Mouse (Mus musculus) midbrain, embryonic 11.5 days (tissue): ENCODE data around the gene Ckm. TPM values are rescaled to one million over a fixed set of nuclear protein-coding genes. Genes with fewer than 3 reads are reported as not detected.
A peak's percentile ranks its signal among the peaks of the same experiment; 100 is the strongest.

Source experiments
- ATAC-seq: fragments of 200-750 bp; cut with Nextera tagmentation; 2 replicates; pipeline ENCODE4 v1.8.0; 2017; ENCODE audit warnings: moderate TSS enrichment, moderate library complexity; ENCODE audit not compliant: low FRiP score
- DNase-seq: peaks from one replicate; pipeline ENCODE4 v3.0.0; 2015; ENCODE audit warnings: low spot score; ENCODE audit errors: missing footprints
- H3K27ac ChIP-seq: fragments of 300-500 bp; sonication (generic); 2 replicates; pipeline ENCODE4 v1.5.1; 2014; ENCODE audit warnings: low read depth, low read length
- H3K27me3 ChIP-seq: fragments of 300-500 bp; sonication (generic); 2 replicates; pipeline ENCODE4 v1.6.1; 2014; ENCODE audit warnings: mild to moderate bottlenecking, low read length, moderate library complexity, mixed read lengths; ENCODE audit not compliant: control insufficient read depth, insufficient read depth
- H3K36me3 ChIP-seq: fragments of 300-500 bp; sonication (generic); 2 replicates; pipeline ENCODE4 v1.6.1; 2014; ENCODE audit warnings: mild to moderate bottlenecking, low read length, moderate library complexity, mixed read lengths; ENCODE audit not compliant: control insufficient read depth, insufficient read depth
- H3K4me1 ChIP-seq: fragments of 300-500 bp; sonication (generic); 2 replicates; pipeline ENCODE4 v1.6.1; 2014; ENCODE audit warnings: low read length; ENCODE audit not compliant: control insufficient read depth, insufficient read depth
- H3K4me2 ChIP-seq: fragments of 300-500 bp; sonication (generic); 2 replicates; pipeline ENCODE4 v1.6.1; 2014; ENCODE audit warnings: mild to moderate bottlenecking, moderate library complexity
- H3K4me3 ChIP-seq: fragments of 300-500 bp; sonication (generic); 2 replicates; pipeline ENCODE4 v1.5.1; 2014; ENCODE audit warnings: low read depth, low read length
- H3K9ac ChIP-seq: fragments of 300-500 bp; sonication (generic); 2 replicates; pipeline ENCODE4 v1.6.1; 2014; ENCODE audit warnings: low read length
- H3K9me3 ChIP-seq: fragments of 300-500 bp; sonication (generic); 2 replicates; pipeline ENCODE4 v1.6.1; 2016; ENCODE audit warnings: low read length; ENCODE audit not compliant: control insufficient read depth
- WGBS: fragments of 180-500 bp; shearing (Covaris S2); extraction: QIAGEN DNeasy Blood & Tissue Kit; methylation state at CpG from one replicate; pipeline ENCODE4 v1.1.7; 2014; 5-methylcytosine and 5-hydroxymethylcytosine counted together
- polyA plus RNA-seq: library from polyadenylated mRNA; unstranded; fragments of >200 nt; fragmentation: Nextera tagmentation; extraction: Ambion mirVana; gene quantifications from 2 replicates; pipeline ENCODE4 v1.2.1, GENCODE M21; 2014

Ckm gene
- polyA plus RNA-seq, 1 experiment from 2014 or later: not detected

DNA sequence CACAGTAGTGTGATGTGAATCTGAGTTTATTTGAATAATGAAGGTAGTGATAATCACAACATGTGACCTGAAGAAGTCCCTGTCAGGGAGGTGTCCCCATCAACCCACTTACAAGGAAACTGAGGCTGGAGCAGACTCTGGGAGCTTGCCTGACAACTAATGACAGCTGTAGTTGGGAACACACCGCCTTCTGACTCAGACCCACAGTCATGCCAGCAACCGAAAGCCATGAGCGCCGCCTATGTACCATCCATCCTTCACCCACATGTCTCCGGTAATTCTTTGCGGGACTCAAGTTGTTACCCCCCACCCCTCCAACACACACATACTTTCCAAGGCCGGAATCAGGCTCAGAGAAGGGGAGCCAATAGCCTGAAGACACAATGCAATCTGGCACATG, 52.1 kb downstream of the Ckm start:
- Histone ChIP-seq H3K4me1 (peaks cover 12% of the 10 kb centered on the region), H3K9me3 (no peaks in the 10 kb centered on the region), H3K27ac (no peak overlapping the region), H3K27me3 (no peaks in the 10 kb centered on the region), H3K4me2 (no peak overlapping the region), H3K9ac (no peak overlapping the region), H3K36me3 (peaks cover 3% of the 10 kb centered on the region; the same call in 1 of the 2 replicates), H3K4me3 (no peak overlapping the region)
- WGBS: 93% methylated on average over 7 of the region's 7 CpGs
- no peak for DNase-seq
- no peak for ATAC-seq

- H3K4me2 ChIP-seq: peak overlapping the region; percentile 86
- H3K27ac ChIP-seq: peak overlapping the region; percentile 72; the same call in 1 of the 2 replicates
- 10% methylated on average over 14 of the region's 14 CpGs for WGBS
- DNase-seq (peak; percentile 93), ATAC-seq (no peak)
- H3K27me3 ChIP-seq: no peaks in the 10 kb centered on the region
- peaks cover 12% of the 10 kb centered on the region for H3K4me1 ChIP-seq
- no peaks in the 10 kb centered on the region for H3K36me3 ChIP-seq
- peak overlapping the region; percentile 73 for H3K4me3 ChIP-seq
- peak overlapping the region; percentile 73 for H3K9ac ChIP-seq
- no peaks in the 10 kb centered on the region for H3K9me3 ChIP-seq
Measured at GRCm38 (mm10) chr7:19457414-19458071, 53.0 kb downstream of the Ckm start.

GRCm38 (mm10) chr7:19458072-19458486, 53.5 kb downstream of the Ckm start:
- Histone ChIP-seq H3K27ac (peak overlapping the region; percentile 72), H3K36me3 (no peaks in the 10 kb centered on the region), H3K4me3 (peak overlapping the region; percentile 73), H3K9me3 (no peaks in the 10 kb centered on the region), H3K9ac (peak overlapping the region; percentile 73), H3K4me2 (peak overlapping the region; percentile 86), H3K27me3 (no peaks in the 10 kb centered on the region), H3K4me1 (peaks cover 12% of the 10 kb centered on the region)
- ATAC-seq: peak; percentile 83
- DNase-seq: peak; percentile 95
- WGBS: 0% methylated on average over 28 of the region's 31 CpGs

DNA sequence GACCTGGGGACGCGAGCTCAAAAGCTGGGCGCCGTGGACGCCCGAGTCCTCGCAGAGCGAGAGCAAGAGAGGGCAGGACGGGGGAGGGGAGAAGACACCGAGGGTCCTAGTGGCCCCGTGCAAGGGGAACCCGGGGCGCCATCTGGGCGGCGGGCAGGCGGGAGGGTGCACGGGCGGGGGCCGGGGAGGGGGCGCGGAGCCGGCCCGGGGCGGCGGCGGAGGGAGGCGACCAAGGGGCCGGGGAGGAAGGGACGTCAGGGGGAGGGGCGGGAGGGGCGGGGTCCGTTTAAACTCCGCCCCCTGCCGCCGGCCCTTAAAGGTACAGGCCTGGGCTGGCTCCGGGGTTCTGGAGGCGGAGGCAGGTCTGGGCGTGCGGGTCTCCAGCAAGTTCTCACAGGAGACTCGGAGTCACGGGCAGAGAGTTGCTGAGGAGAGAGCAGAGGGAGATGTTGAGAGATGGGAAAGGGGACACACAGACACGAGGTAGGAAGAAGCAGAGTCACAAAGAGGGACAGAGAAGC, 54.1 kb downstream of the Ckm start, which contains the start of gene Mark4:
Gene Mark4, minus strand, starts transcription at position 231 of the 521 bp plus-strand sequence.
- peak; percentile 99 for DNase-seq
- Histone ChIP-seq H3K9ac (peak within 1 kb of the TSS; percentile 73), H3K4me1 (peaks cover 12% of the 10 kb centered on the region), H3K4me2 (peak within 1 kb of the TSS; percentile 86), H3K9me3 (no peaks in the 10 kb centered on the region), H3K27me3 (no peaks in the 10 kb centered on the region), H3K4me3 (peak within 1 kb of the TSS; percentile 73), H3K36me3 (no peaks in the 10 kb centered on the region), H3K27ac (peak within 1 kb of the TSS; percentile 72)
- under 1% methylated on average over 19 of the region's 42 CpGs for WGBS
- ATAC-seq: peak; percentile 86

DNA sequence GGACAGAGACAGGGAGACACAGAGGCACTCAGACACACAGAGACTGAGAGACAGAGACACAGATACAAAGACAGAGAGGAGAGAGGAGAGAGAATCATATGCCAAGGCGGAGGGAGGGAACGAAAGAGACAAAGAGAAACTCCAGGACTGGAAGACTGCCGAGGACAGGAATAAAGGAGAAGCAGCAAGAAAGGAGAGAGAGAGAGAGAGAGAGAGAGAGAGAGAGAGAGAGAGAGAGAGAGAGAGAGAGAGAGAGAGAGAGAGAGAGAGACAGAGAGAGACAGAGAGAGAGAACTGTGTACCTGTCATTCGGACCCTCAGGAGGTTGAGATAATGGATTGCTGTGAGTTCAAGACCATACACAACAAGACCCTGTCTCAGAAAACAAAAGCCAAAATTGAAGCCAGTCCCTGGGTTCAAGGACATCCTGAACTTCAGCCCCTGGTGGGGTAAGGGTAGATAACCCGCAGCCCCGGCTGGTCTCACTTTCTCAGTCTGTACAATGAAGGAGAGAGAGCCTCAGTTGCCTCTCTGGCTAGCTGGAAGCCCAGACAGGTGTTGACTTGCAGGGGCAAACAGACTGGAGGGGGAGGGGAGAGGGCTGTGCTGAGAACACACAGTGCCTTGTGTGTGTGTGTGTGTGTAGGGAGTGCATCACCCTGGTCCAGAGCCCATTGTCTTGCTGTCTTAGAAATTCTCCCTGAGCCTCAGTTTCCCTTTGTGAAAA, 54.7 kb downstream of the Ckm start:
- no peaks in the 10 kb centered on the region for H3K27me3 ChIP-seq
- DNase-seq (no peak), ATAC-seq (no peak)
- H3K4me1 ChIP-seq: peaks cover 12% of the 10 kb centered on the region
- H3K36me3 ChIP-seq: no peaks in the 10 kb centered on the region
- peak overlapping the region; percentile 86 for H3K4me2 ChIP-seq
- WGBS: 26% methylated on average over 6 of the region's 6 CpGs
- H3K9ac ChIP-seq: peak overlapping the region; percentile 73
- peak overlapping the region; percentile 73 for H3K4me3 ChIP-seq
- H3K27ac ChIP-seq: peak overlapping the region; percentile 30; the same call in 1 of the 2 replicates
- no peaks in the 10 kb centered on the region for H3K9me3 ChIP-seq

DNA sequence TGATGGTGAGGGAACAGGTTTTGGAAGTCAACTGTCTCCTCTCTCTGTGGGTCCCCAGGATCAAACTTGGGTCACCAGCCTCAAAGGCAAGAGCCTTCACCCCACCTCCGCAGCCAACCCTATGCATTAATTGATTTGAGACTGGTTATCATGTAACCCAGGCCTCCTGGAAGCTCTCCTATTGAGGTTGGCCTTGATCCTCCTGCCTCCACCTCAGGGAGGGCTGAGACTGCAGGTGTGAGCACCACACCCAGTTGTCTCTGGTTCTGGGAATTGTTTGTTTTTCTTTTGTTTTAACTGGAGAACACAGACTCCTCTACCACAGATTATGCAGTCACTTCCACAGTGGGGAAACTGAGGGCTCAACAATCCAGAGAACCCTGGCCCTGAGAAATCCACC, 55.9 kb downstream of the Ckm start:
- Histone ChIP-seq H3K9me3 (no peaks in the 10 kb centered on the region), H3K9ac (no peak overlapping the region), H3K27ac (no peak overlapping the region), H3K36me3 (no peaks in the 10 kb centered on the region), H3K4me1 (peaks cover 16% of the 10 kb centered on the region), H3K27me3 (no peaks in the 10 kb centered on the region), H3K4me3 (no peak overlapping the region), H3K4me2 (no peak overlapping the region)
- no peak for ATAC-seq
- 81% methylated on average over 1 of the region's 1 CpGs for WGBS
- DNase-seq: no peak

DNA sequence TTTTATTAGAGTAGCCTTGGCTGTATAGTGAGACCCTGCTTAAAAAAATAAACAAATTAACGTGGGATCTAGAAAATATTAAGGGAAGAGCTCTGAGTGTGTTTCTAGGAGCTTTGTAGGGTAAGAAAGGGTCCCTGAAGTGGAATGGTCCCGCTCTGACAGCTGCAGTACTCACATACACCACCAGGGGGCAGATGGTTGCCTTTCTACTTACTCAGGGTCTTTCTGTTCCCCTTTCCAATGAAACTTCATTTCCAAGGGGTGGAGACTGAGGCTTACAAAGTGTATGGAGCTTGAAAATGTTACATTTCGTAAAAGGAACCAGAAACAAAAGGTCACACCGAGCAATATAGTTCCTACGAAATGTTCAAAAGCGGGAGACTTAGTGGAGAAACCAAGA, 56.9 kb downstream of the Ckm start:
- Histone ChIP-seq H3K27me3 (no peaks in the 10 kb centered on the region; the same call in 1 of the 2 replicates), H3K4me1 (peaks cover 16% of the 10 kb centered on the region), H3K9me3 (no peaks in the 10 kb centered on the region), H3K4me3 (no peak overlapping the region), H3K36me3 (no peaks in the 10 kb centered on the region), H3K9ac (no peak overlapping the region), H3K4me2 (no peak overlapping the region), H3K27ac (no peak overlapping the region)
- ATAC-seq (no peak), DNase-seq (peak; percentile 99)
- WGBS: 7% methylated on average over 6 of the region's 6 CpGs

GRCm38 (mm10) chr7:19462443-19462842, 57.9 kb downstream of the Ckm start:
- Histone ChIP-seq H3K4me2 (no peak overlapping the region), H3K27me3 (no peaks in the 10 kb centered on the region; the same call in 1 of the 2 replicates), H3K4me1 (peaks cover 10% of the 10 kb centered on the region), H3K4me3 (no peak overlapping the region), H3K9me3 (no peaks in the 10 kb centered on the region), H3K27ac (no peak overlapping the region), H3K9ac (no peak overlapping the region), H3K36me3 (no peaks in the 10 kb centered on the region)
- ATAC-seq: no peak
- DNase-seq: no peak
- 55% methylated on average over 4 of the region's 4 CpGs for WGBS

DNA sequence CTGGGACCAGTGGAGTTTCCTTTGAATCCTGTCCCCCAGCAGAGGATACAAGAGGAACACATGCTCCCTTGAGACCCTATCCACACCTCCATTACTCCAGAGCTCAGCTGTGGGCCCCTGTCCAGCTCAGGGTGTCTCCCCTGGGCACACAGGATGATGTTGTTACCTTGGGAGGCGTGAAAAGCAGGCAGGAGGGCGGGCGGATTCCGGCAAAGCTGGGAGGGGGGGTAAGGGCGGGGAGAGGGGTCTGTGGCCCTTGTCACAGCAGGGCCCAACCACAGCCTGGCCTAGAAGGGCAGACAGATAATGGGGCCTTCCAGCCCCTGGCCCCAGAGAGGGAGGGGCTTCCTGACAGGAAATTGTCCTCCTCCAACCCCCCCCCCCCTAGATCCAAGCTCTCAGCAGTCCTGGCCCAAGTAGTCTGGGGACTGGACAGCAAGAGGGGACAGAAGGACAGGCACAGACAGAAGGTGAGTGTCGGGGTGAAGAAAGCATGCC, 58.4 kb downstream of the Ckm start, which contains the start of gene Exoc3l2:
Gene Exoc3l2, plus strand, starts transcription at position 448 of the 498 bp plus-strand sequence.
- Histone ChIP-seq H3K27ac (no peak within 1 kb of the TSS), H3K36me3 (no peaks in the 10 kb centered on the region), H3K9ac (no peak within 1 kb of the TSS), H3K4me1 (peaks cover 6% of the 10 kb centered on the region), H3K4me3 (no peak within 1 kb of the TSS), H3K4me2 (no peak within 1 kb of the TSS), H3K27me3 (no peaks in the 10 kb centered on the region; the same call in 1 of the 2 replicates), H3K9me3 (no peaks in the 10 kb centered on the region)
- 23% methylated on average over 6 of the region's 6 CpGs for WGBS
- DNase-seq: no peak
- no peak for ATAC-seq
